Mouse (Mus musculus) hindbrain, embryonic 11.5 days (tissue): ENCODE results near the gene Ttc41. TPM values are rescaled to one million over a fixed set of nuclear protein-coding genes. Genes with fewer than 3 reads are reported as not detected.
"Not testable (repeated sequence)": the region's sequence is repeated elsewhere in the genome, so short reads cannot be mapped to it uniquely, and the experiment has no call there.

Experiments
- ATAC-seq: fragments of 200-750 bp; cut with Nextera tagmentation; 2 replicates; pipeline ENCODE4 v1.8.0; 2017; ENCODE audit warnings: mild to moderate bottlenecking, moderate TSS enrichment, moderate library complexity; ENCODE audit not compliant: low FRiP score
- DNase-seq: peaks from one replicate; pipeline ENCODE4 v3.0.0-alpha.2; 2015; ENCODE audit warnings: low spot score
- H3K27ac ChIP-seq: fragments of 300-500 bp; sonication (generic); 2 replicates; pipeline ENCODE4 v1.5.1; 2014; ENCODE audit warnings: mild to moderate bottlenecking, low read depth, low read length
- H3K27me3 ChIP-seq: fragments of 300-500 bp; sonication (generic); 2 replicates; pipeline ENCODE4 v1.6.1; 2014; ENCODE audit warnings: mild to moderate bottlenecking, low read length, moderate library complexity, mixed read lengths; ENCODE audit not compliant: control insufficient read depth, insufficient read depth
- H3K36me3 ChIP-seq: fragments of 300-500 bp; sonication (generic); 2 replicates; pipeline ENCODE4 v1.6.1; 2014; ENCODE audit warnings: mild to moderate bottlenecking, low read length, moderate library complexity, mixed read lengths; ENCODE audit not compliant: control insufficient read depth, insufficient read depth
- H3K4me1 ChIP-seq: fragments of 300-500 bp; sonication (generic); replicated peaks from 2 replicates; pipeline ENCODE4 v1.6.1; 2014; ENCODE audit warnings: low read length, mixed read lengths; ENCODE audit not compliant: control insufficient read depth, insufficient read depth
- H3K4me2 ChIP-seq: fragments of 300-500 bp; sonication (generic); replicated peaks from 2 replicates; pipeline ENCODE4 v1.6.1; 2014; ENCODE audit warnings: mild to moderate bottlenecking, low read depth, low read length
- H3K4me3 ChIP-seq: fragments of 300-500 bp; sonication (generic); 2 replicates; pipeline ENCODE4 v1.5.1; 2014; ENCODE audit warnings: low read depth, low read length
- H3K9ac ChIP-seq: fragments of 300-500 bp; sonication (generic); 2 replicates; pipeline ENCODE4 v1.6.1; 2014; ENCODE audit warnings: low read depth, low read length
- H3K9me3 ChIP-seq: fragments of 300-500 bp; sonication (generic); 2 replicates; pipeline ENCODE4 v1.6.1; 2016; ENCODE audit warnings: low read length; ENCODE audit not compliant: control insufficient read depth
- WGBS: fragments of 180-500 bp; shearing (Covaris S2); extraction: QIAGEN DNeasy Blood & Tissue Kit; methylation state at CpG from one replicate; pipeline ENCODE4 v1.1.7; 2014; 5-methylcytosine and 5-hydroxymethylcytosine counted together
- polyA plus RNA-seq: library from polyadenylated mRNA; unstranded; fragments of >200 nt; fragmentation: Nextera tagmentation; extraction: Ambion mirVana; gene quantifications from 2 replicates; pipeline ENCODE4 v1.2.1, GENCODE M21; 2014

The Ttc41 gene
- 1.1 and 2.0 TPM in 2 replicates for polyA plus RNA-seq

DNA sequence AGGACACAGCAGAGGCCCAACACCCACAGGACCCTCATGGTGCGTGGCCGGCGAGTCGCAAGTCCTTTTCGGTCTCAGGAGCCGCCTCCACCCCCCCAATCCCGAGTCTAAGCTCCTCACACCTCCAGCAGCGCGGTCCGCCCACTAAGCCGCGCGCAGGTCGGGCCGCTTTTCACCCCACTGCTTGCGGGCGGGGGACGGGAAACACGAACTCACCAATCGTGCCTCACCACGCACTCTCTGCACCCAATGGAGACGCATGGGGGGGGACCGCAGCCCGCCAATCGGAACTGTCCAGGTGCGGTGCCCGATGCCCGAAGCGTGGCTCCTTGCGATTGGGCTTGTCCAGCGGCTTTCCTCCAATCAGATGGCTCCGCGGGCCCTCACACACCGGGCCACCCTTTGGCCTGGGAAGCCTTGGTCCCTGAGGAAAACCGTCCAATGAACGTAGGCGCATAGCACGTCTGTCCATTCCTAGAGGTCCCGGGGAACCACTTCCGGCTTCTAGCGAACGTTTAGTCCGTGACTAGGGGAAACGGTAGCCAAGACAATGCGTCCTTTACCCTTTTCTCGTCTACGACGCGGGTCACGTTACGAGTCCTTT, at the start of gene Ttc41, which contains the start of gene Hsp90b1:
Gene Ttc41, plus strand, starts transcription at position 494 of the 604 bp plus-strand sequence.
Gene Hsp90b1, minus strand, starts transcription at position 192 of the 604 bp plus-strand sequence.
- Histone ChIP-seq H3K27me3 (no peaks in the 10 kb centered on the region), H3K9me3 (no peaks in the 10 kb centered on the region), H3K36me3 (peaks cover 9% of the 10 kb centered on the region; the same call in 1 of the 2 replicates), H3K4me2 (peak within 1 kb of the TSS; percentile 77), H3K9ac (peak within 1 kb of the TSS; percentile 96), H3K4me1 (peaks cover 7% of the 10 kb centered on the region), H3K4me3 (peak within 1 kb of the TSS; percentile 69), H3K27ac (peak within 1 kb of the TSS; percentile 89)
- DNase-seq (peak; percentile 98), ATAC-seq (peak; percentile 98)
- WGBS: under 1% methylated on average over 51 of the region's 51 CpGs

DNA sequence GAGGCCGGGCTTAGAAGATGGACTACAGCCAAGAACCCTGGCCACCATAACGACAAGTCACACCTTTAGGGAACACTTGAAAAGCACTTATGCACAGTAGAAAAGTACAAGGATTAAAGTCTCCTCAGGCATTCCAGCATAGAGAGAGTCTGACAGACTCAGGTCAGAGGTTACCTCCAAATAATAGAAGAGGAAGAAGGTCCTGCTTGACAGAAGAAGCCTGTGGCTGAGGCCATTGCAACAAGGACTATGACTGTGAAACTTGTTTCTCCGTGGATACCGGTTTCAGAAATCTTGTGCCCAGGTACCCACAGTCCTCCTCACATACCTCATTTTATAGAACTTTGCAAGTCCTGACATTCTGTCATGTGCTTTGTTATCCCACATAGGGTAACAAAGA, 35.1 kb upstream of the Ttc41 start:
- not testable (repeated sequence) for H3K9me3 ChIP-seq, ATAC-seq, DNase-seq, H3K27ac ChIP-seq, H3K4me1 ChIP-seq, H3K27me3 ChIP-seq, H3K4me3 ChIP-seq, H3K9ac ChIP-seq, H3K36me3 ChIP-seq, H3K4me2 ChIP-seq
- 80% methylated on average over 4 of the region's 4 CpGs for WGBS

DNA sequence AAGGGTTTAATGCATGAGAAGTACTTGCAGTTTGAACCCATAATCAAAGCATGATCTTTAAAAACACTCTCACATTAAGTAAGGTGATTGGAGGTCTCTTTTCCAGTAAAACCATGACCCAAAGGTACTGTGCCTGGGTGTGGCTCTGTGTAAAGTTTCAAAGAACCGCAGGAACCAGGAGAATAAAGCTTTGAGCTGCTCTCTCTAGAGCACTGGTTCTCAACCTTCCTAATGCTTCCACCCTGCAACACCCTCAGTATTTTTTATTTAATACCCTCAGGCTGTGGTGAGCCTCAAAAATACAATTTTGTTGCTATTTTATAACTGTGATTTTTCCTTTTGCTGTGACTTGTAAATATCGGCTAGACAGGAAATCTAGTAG, 20.8 kb upstream of the Ttc41 start:
- H3K27me3 ChIP-seq, H3K27ac ChIP-seq, H3K4me1 ChIP-seq, H3K9me3 ChIP-seq, H3K36me3 ChIP-seq, DNase-seq: not testable (repeated sequence)
- peak overlapping the region; percentile 49 for H3K4me3 ChIP-seq
- WGBS: 31% methylated on average over 2 of the region's 2 CpGs
- H3K4me2 ChIP-seq: peak overlapping the region; percentile 23; the same call in 1 of the 2 replicates
- peak overlapping the region; percentile 86; the same call in 1 of the 2 replicates for H3K9ac ChIP-seq
- ATAC-seq: peak; percentile 55

DNA sequence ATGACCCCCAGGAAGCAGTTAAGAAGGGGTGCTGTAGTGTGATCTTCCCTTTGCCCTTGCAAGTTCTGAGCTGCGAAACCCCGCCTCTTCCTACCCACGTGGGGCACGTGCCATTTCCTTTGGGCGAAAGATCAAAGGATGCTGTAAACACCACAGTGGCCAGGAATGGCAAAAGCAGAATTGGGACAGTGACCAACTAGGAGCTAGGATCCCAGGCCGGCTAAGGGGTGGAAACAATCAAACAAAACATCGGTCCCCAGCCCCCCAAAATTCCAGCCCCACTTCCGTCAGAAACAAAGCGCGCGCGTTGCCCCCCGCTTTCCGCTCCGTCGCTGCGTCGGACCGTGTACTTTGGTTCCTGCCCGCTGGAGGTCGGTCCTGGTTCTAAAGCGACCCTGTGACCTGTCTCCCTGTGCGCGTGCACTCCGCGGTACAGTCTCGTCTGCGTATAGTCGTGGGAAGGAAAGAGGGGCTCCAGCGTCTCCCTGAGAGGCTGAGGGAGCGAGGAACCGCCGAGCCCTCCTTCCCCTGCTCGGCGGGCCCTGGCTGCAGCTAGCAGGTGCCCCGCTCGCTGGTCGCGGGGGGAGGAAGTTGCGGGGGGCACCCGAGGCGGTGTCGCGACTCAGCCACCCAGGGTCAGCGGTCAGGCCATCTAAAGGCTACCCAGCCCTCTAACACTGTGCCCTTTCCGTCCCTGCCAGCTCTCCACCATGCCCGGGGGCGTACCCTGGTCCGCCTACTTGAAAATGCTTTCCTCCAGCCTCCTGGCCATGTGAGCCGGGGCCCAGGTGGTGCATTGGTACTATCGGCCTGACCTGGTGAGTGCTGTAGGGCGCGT, 20.2 kb upstream of the Ttc41 start:
- H3K27ac ChIP-seq: peak overlapping the region; percentile 43
- not testable (repeated sequence) for H3K4me1 ChIP-seq, H3K9me3 ChIP-seq, H3K27me3 ChIP-seq, H3K36me3 ChIP-seq
- ATAC-seq (peak; percentile 92), DNase-seq (peak; percentile 89)
- peak overlapping the region; percentile 59 for H3K4me2 ChIP-seq
- WGBS: under 1% methylated on average over 42 of the region's 53 CpGs
- H3K9ac ChIP-seq: peak overlapping the region; percentile 86
- H3K4me3 ChIP-seq: peak overlapping the region; percentile 49

DNA sequence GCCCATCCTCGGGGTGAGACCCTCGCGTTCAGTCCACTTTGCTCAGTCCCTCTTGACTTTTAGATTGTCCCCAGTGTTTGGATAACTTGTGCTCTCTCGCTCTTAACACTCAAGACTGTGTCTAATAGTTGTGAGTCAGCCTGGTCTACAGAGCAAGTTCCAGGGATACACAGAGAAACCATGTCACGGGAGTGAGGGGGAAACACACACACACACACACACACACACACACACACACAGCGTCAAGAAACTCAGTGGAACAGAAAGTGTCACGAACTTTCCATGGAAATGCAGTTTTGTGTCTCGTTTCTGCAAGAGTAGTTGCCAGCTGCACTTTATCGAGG, 19.6 kb upstream of the Ttc41 start:
- not testable (repeated sequence) for H3K4me1 ChIP-seq, H3K27ac ChIP-seq, H3K36me3 ChIP-seq, ATAC-seq, H3K27me3 ChIP-seq, H3K9me3 ChIP-seq
- Histone ChIP-seq H3K9ac (peak overlapping the region; percentile 86), H3K4me3 (peak overlapping the region; percentile 49), H3K4me2 (peak overlapping the region; percentile 59)
- DNase-seq: peak; percentile 13
- WGBS: 28% methylated on average over 9 of the region's 9 CpGs

DNA sequence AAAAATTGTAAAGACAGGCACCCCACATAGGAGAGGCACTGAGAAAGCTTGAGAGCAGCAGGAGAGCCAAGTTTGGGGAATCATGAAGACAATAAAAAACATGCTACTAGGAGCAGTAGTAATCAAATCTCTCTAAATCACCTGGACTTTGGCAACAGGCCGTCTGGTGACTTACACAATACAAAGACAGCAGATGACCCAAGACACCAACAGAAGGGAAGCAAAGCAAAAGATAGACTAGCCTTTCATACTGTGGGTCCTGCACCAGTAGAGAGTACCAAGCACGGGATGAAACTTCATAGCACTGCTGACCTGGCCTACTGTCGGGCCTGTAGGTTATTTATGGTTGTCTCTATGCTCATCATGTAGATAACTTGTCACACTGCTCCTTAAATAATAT, 5.4 kb upstream of the Ttc41 start:
- H3K4me3 ChIP-seq: no peak overlapping the region
- H3K9ac ChIP-seq: no peak overlapping the region
- H3K4me1 ChIP-seq: peaks cover 7% of the 10 kb centered on the region
- ATAC-seq (no peak), DNase-seq (no peak)
- H3K36me3 ChIP-seq: peaks cover 18% of the 10 kb centered on the region; the same call in 1 of the 2 replicates
- no peak overlapping the region for H3K27ac ChIP-seq
- H3K27me3 ChIP-seq: no peaks in the 10 kb centered on the region
- WGBS: 75% methylated on average over 3 of the region's 3 CpGs
- H3K4me2 ChIP-seq: no peak overlapping the region
- H3K9me3 ChIP-seq: no peaks in the 10 kb centered on the region

DNA sequence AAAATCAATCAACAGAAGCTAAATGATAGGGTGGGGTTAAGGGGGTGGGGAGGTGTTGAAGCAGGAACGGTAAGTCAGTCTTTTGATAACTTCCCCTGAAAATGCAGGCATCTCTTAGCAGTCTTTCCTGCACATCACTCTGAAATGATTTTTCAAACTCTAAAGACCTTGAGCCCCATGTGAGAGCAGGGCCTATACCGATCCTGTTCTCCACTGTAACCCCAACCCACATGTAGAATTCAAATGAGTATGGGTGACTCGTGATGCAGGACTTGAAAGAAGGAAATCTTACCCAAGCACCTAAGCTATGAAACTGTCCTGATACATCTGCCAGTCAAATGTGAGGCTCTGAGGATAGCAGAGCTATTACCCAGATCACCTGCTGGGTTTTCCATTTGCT, 4.6 kb upstream of the Ttc41 start:
- Histone ChIP-seq H3K4me3 (no peak overlapping the region), H3K27ac (no peak overlapping the region), H3K36me3 (peaks cover 13% of the 10 kb centered on the region; the same call in 1 of the 2 replicates), H3K9me3 (no peaks in the 10 kb centered on the region), H3K27me3 (no peaks in the 10 kb centered on the region), H3K4me2 (no peak overlapping the region), H3K4me1 (peaks cover 7% of the 10 kb centered on the region), H3K9ac (no peak overlapping the region)
- DNase-seq (no peak), ATAC-seq (no peak)
- 87% methylated on average over 3 of the region's 3 CpGs for WGBS

DNA sequence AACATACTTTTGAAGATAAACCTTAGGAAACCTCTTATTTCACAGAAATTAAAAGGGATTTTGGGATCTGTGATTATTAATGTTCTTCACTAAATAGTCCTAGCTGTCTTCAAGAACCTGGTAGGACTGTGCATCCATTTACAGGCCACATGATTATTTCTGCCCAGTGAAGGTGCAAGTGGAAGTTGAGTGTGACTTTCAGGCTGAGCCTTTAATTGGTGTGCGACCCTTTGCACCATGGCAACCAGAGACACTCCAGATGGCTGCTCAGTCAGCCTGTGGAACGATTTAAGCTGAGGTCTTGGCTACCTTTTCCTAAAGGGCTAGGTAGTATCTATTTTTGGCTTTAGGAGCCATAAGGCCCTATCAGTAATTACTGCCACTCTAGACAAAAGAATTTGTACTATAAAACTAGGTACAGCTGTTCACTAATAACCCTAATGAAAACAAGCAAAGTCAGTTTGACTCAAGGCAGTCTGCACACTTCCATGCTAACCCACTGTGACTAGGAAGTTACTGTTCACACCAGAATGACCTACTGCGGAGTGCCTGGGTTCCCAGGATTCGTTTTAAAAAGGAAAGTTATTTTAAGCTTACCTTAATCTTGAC, 3.2 kb upstream of the Ttc41 start:
- no peak for ATAC-seq
- 63% methylated on average over 4 of the region's 4 CpGs for WGBS
- Histone ChIP-seq H3K27ac (no peak overlapping the region), H3K4me1 (peaks cover 7% of the 10 kb centered on the region), H3K4me3 (no peak overlapping the region), H3K4me2 (no peak overlapping the region), H3K27me3 (no peaks in the 10 kb centered on the region), H3K36me3 (peaks cover 13% of the 10 kb centered on the region; the same call in 1 of the 2 replicates), H3K9me3 (no peaks in the 10 kb centered on the region), H3K9ac (no peak overlapping the region)
- no peak for DNase-seq
